Mouse (Mus musculus): ENCODE data around the gene Tpcn1.

GRCm38 (mm10) chr5:120514754-120515153, 73.7 kb downstream of the Tpcn1 start:
- TF ChIP-seq ZC3H11A (IDR thresholded peaks at IDR 0.05; ENCODE audit: borderline replicate concordance, low read depth, low read length) (no peak), ZNF384 (IDR thresholded peaks at IDR 0.05; ENCODE audit: low read depth, low read length) (no peak), MAFK (IDR thresholded peaks at IDR 0.05; ENCODE audit: insufficient read depth, low read depth, low read length) (no peak)
